Mouse (Mus musculus) neural tube, embryonic 15.5 days (tissue): ENCODE data around the gene Rpl7a. TPM values are rescaled to one million over a fixed set of nuclear protein-coding genes. Genes with fewer than 3 reads are reported as not detected.

ENCODE experiments used
- ATAC-seq: fragments of 200-750 bp; cut with Nextera tagmentation; 2 replicates; pipeline ENCODE4 v1.8.0; 2017; ENCODE audit warnings: mild to moderate bottlenecking, moderate TSS enrichment, moderate library complexity; ENCODE audit not compliant: low FRiP score
- H3K27ac ChIP-seq: fragments of 300-500 bp; sonication (generic); replicated peaks from 2 replicates; pipeline ENCODE4 v1.5.1; 2015; ENCODE audit warnings: mild to moderate bottlenecking, inconsistent platforms
- H3K27me3 ChIP-seq: fragments of 300-500 bp; sonication (generic); replicated peaks from 2 replicates; pipeline ENCODE4 v1.6.1; 2015; ENCODE audit warnings: inconsistent platforms
- H3K36me3 ChIP-seq: fragments of 300-500 bp; sonication (generic); 2 replicates; pipeline ENCODE4 v1.6.1; 2015; ENCODE audit warnings: inconsistent platforms
- H3K4me1 ChIP-seq: fragments of 300-500 bp; sonication (generic); 2 replicates; pipeline ENCODE4 v1.6.1; 2015; ENCODE audit warnings: inconsistent platforms
- H3K4me2 ChIP-seq: fragments of 300-500 bp; sonication (generic); 2 replicates; pipeline ENCODE4 v1.6.1; 2015; ENCODE audit warnings: inconsistent platforms, mild to moderate bottlenecking, moderate library complexity
- H3K4me3 ChIP-seq: fragments of 300-500 bp; sonication (generic); replicated peaks from 2 replicates; pipeline ENCODE4 v1.5.1; 2015; ENCODE audit warnings: mild to moderate bottlenecking, inconsistent platforms
- H3K9ac ChIP-seq: fragments of 300-500 bp; sonication (generic); replicated peaks from 2 replicates; pipeline ENCODE4 v1.6.1; 2015; ENCODE audit warnings: mild to moderate bottlenecking, inconsistent platforms
- H3K9me3 ChIP-seq: fragments of 300-500 bp; sonication (generic); replicated peaks from 2 replicates; pipeline ENCODE4 v1.6.1; 2016; ENCODE audit warnings: inconsistent platforms
- WGBS: fragments of 180-500 bp; shearing (Covaris S2); methylation state at CpG from one replicate; pipeline ENCODE4 v1.1.7; 2015; ENCODE audit warnings: mixed read lengths; 5-methylcytosine and 5-hydroxymethylcytosine counted together
- polyA plus RNA-seq: library from polyadenylated mRNA; unstranded; fragments of >200 nt; fragmentation: Nextera tagmentation; extraction: Ambion mirVana; gene quantifications from 2 replicates; pipeline ENCODE4 v1.2.1, GENCODE M21; 2015

Rpl7a gene
- polyA plus RNA-seq, 1 experiment from 2014 or later: 385 TPM

- Histone ChIP-seq H3K4me2 (no peak overlapping the region), H3K27ac (no peak overlapping the region), H3K4me1 (peaks cover 17% of the 10 kb centered on the region), H3K4me3 (no peak overlapping the region), H3K9ac (no peak overlapping the region), H3K36me3 (no peaks in the 10 kb centered on the region), H3K9me3 (no peaks in the 10 kb centered on the region), H3K27me3 (no peaks in the 10 kb centered on the region)
- ATAC-seq: no peak
- WGBS: 64% methylated on average over 1 of the region's 1 CpGs
These were observed 25.9 kb downstream of the Rpl7a start for GRCm38 (mm10) chr2:26936425-26936824.

GRCm38 (mm10) chr2:26941539-26941938 is 31.0 kb downstream of the Rpl7a start:
- 52% methylated on average over 5 of the region's 5 CpGs for WGBS
- Histone ChIP-seq H3K9me3 (no peaks in the 10 kb centered on the region), H3K9ac (no peak overlapping the region), H3K27ac (no peak overlapping the region), H3K4me1 (no peaks in the 10 kb centered on the region), H3K4me3 (no peak overlapping the region), H3K27me3 (no peaks in the 10 kb centered on the region), H3K36me3 (no peaks in the 10 kb centered on the region), H3K4me2 (no peak overlapping the region)
- no peak for ATAC-seq

DNA sequence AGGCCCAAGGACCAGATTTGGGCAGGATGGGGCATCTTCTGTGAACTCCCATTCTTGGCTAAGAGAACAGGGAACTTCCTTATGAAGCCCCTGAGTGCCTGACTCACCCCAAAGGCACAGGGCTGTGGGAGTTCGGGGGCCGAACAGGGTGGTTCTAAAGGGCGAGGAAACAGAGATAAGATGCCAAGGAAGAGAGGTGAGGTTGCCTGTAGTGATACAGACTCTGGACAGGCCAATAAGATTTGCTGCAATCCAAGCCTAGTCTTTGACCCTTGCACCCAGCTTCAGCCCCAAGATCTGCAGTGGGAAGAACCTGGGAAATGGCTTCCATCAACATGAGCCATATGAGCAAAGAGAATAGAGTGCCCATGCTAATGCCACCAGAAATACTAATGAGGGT is 32.7 kb downstream of the Rpl7a start:
- no peak overlapping the region for H3K9ac ChIP-seq
- no peak overlapping the region for H3K27ac ChIP-seq
- H3K9me3 ChIP-seq: no peaks in the 10 kb centered on the region
- no peaks in the 10 kb centered on the region for H3K27me3 ChIP-seq
- H3K36me3 ChIP-seq: no peaks in the 10 kb centered on the region
- H3K4me1 ChIP-seq: no peaks in the 10 kb centered on the region
- no peak overlapping the region for H3K4me2 ChIP-seq
- WGBS: 89% methylated on average over 3 of the region's 3 CpGs
- no peak overlapping the region for H3K4me3 ChIP-seq
- no peak for ATAC-seq

DNA sequence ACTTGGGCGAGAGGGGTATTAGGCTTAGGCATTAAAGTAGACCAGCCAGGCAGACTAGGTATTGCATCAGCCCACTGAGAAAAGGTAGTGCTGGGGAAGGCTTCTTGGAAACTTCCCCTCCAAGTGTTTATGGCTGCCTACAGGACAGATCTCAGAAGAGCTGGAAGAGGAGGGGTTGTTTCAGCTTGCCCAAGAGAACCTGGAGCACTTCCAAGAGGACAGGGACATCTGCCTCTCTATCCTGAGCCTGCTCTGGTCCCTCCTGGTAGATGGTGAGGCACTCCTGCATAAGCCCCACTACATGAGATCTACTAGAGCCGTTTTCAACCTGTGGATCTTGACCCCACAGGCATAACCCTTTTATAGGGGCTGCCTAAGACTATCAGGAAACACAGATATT is 39.8 kb downstream of the Rpl7a start:
- no peak overlapping the region for H3K9ac ChIP-seq
- H3K4me2 ChIP-seq: no peak overlapping the region
- whole genome bisulfite sequencing: 86% methylated on average over 2 of the region's 2 CpGs
- H3K27me3 ChIP-seq: no peaks in the 10 kb centered on the region
- H3K9me3 ChIP-seq: no peaks in the 10 kb centered on the region
- H3K4me3 ChIP-seq: no peak overlapping the region
- peaks cover 64% of the 10 kb centered on the region for H3K36me3 ChIP-seq
- H3K27ac ChIP-seq: no peak overlapping the region
- ATAC-seq: no peak
- no peaks in the 10 kb centered on the region for H3K4me1 ChIP-seq

- Histone ChIP-seq H3K4me1 (no peaks in the 10 kb centered on the region), H3K27me3 (no peaks in the 10 kb centered on the region), H3K4me3 (no peak overlapping the region), H3K27ac (no peak overlapping the region), H3K4me2 (no peak overlapping the region), H3K9me3 (no peaks in the 10 kb centered on the region), H3K36me3 (peaks cover 74% of the 10 kb centered on the region), H3K9ac (no peak overlapping the region)
- no peak for ATAC-seq
- 92% methylated on average over 8 of the region's 8 CpGs for WGBS
These were observed 40.9 kb downstream of the Rpl7a start for GRCm38 (mm10) chr2:26951346-26951905.

DNA sequence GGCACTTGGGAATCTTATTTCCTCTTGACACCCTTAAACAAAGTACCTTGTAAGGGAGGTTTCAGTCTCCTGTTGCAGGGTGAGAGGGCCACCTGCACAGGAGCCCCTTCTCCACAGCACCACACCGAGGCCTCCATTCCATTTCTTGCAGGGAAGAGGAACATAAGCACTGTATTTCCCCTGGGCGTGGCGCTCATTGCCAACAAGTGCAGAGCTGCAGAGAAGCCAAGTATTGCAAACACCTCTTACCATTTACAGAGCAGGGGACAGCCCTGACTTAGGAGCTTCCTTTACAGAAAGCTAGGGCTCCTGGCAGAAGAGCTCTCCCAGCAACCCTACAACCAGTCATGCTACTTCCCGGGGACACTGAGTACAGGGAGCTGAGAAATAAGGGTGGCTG is 41.6 kb downstream of the Rpl7a start:
- H3K9me3 ChIP-seq: no peaks in the 10 kb centered on the region
- H3K36me3 ChIP-seq: peaks cover 82% of the 10 kb centered on the region
- no peak overlapping the region for H3K9ac ChIP-seq
- ATAC-seq: no peak
- H3K27me3 ChIP-seq: no peaks in the 10 kb centered on the region
- 96% methylated on average over 4 of the region's 4 CpGs for WGBS
- no peaks in the 10 kb centered on the region for H3K4me1 ChIP-seq
- H3K4me2 ChIP-seq: no peak overlapping the region
- no peak overlapping the region for H3K27ac ChIP-seq
- H3K4me3 ChIP-seq: no peak overlapping the region

- Histone ChIP-seq H3K9me3 (no peaks in the 10 kb centered on the region), H3K4me3 (no peak overlapping the region), H3K9ac (no peak overlapping the region), H3K27me3 (no peaks in the 10 kb centered on the region), H3K4me1 (no peaks in the 10 kb centered on the region), H3K36me3 (peaks cover 89% of the 10 kb centered on the region), H3K4me2 (no peak overlapping the region), H3K27ac (no peak overlapping the region)
- whole genome bisulfite sequencing: 89% methylated on average over 8 of the region's 8 CpGs
- no peak for ATAC-seq
These were observed 42.3 kb downstream of the Rpl7a start for GRCm38 (mm10) chr2:26952866-26953265.

GRCm38 (mm10) chr2:26954735-26955395 is 44.3 kb downstream of the Rpl7a start:
- Histone ChIP-seq H3K27me3 (no peaks in the 10 kb centered on the region), H3K9ac (no peak overlapping the region), H3K4me3 (no peak overlapping the region), H3K4me2 (no peak overlapping the region), H3K4me1 (no peaks in the 10 kb centered on the region), H3K36me3 (peaks cover 93% of the 10 kb centered on the region), H3K9me3 (no peaks in the 10 kb centered on the region), H3K27ac (no peak overlapping the region)
- no peak for ATAC-seq
- 88% methylated on average over 2 of the region's 2 CpGs for WGBS

GRCm38 (mm10) chr2:26956811-26957487 is 46.4 kb downstream of the Rpl7a start:
- Histone ChIP-seq H3K27ac (no peak overlapping the region), H3K36me3 (peaks cover 84% of the 10 kb centered on the region), H3K4me3 (no peak overlapping the region), H3K9me3 (no peaks in the 10 kb centered on the region), H3K9ac (no peak overlapping the region), H3K27me3 (no peaks in the 10 kb centered on the region), H3K4me2 (no peak overlapping the region), H3K4me1 (peaks cover 17% of the 10 kb centered on the region)
- 95% methylated on average over 12 of the region's 12 CpGs for WGBS
- ATAC-seq: no peak

DNA sequence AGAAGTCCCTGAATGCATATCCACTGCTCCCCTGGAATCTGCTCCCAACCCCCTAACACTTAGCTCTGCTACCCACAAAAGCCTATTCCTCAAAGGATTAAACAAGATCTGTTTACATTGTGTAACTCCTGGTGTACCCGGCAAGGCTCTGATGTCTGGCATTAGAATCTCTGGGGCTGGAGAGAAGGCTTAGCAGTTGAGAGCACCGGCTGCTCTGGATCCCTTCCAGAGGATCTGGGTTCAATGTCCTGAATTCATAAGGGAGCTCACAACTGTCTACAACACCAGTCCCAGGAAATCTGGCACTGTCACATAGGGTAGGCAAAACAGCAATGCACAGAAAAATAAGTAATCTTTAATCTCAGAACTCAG is 46.9 kb downstream of the Rpl7a start:
- H3K4me3 ChIP-seq: no peak overlapping the region
- no peaks in the 10 kb centered on the region for H3K27me3 ChIP-seq
- peaks cover 22% of the 10 kb centered on the region for H3K4me1 ChIP-seq
- WGBS: 95% methylated on average over 2 of the region's 2 CpGs
- no peak overlapping the region for H3K27ac ChIP-seq
- ATAC-seq: no peak
- peaks cover 78% of the 10 kb centered on the region for H3K36me3 ChIP-seq
- no peak overlapping the region for H3K4me2 ChIP-seq
- H3K9me3 ChIP-seq: no peaks in the 10 kb centered on the region
- H3K9ac ChIP-seq: no peak overlapping the region

DNA sequence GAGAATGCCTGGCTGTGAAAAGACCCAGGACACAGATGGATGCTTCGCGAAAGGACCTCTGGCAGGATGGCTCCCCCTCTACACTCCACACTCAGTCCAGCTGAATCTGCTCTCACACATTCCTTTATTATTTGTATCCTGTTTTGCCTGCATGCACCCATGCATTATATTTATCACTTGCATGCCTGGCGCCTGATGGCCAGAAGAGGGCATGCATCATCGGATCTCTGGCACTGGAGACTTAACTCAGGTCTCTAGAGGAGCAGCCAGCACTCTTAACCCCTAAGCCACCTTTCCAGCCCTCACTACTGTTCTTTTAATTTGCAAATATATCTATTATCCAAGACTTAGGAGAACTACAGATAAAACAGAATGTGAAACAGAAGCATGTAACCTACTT is 50.2 kb downstream of the Rpl7a start:
- Histone ChIP-seq H3K4me3 (no peak overlapping the region), H3K9me3 (no peaks in the 10 kb centered on the region), H3K9ac (no peak overlapping the region; the same call in none of the 2 replicates), H3K27me3 (no peaks in the 10 kb centered on the region), H3K36me3 (peaks cover 47% of the 10 kb centered on the region), H3K4me1 (peaks cover 37% of the 10 kb centered on the region), H3K4me2 (no peak overlapping the region), H3K27ac (no peak overlapping the region)
- whole genome bisulfite sequencing: 74% methylated on average over 4 of the region's 4 CpGs
- no peak for ATAC-seq
